Mouse (Mus musculus) liver, embryonic 11.5 days (tissue): ENCODE data around the gene Rps2. TPM values are rescaled to one million over a fixed set of nuclear protein-coding genes. Genes with fewer than 3 reads are reported as not detected.

Experiments used
- ATAC-seq: fragments of 200-750 bp; cut with Nextera tagmentation; replicated peaks from 2 replicates; pipeline ENCODE4 v1.8.0; 2017; ENCODE audit warnings: moderate number of reproducible peaks, mild to moderate bottlenecking, moderate TSS enrichment, moderate library complexity; ENCODE audit not compliant: low FRiP score
- DNase-seq: peaks from one replicate; pipeline ENCODE4 v3.0.0-alpha.2; 2017; ENCODE audit warnings: low spot score
- H3K27ac ChIP-seq: fragments of 300-500 bp; sonication (generic); 2 replicates; pipeline ENCODE4 v1.5.1; 2014; ENCODE audit warnings: mild to moderate bottlenecking, low read depth, low read length, control low read depth
- H3K27me3 ChIP-seq: fragments of 300-500 bp; sonication (generic); replicated peaks from 2 replicates; pipeline ENCODE4 v1.6.1; 2014; ENCODE audit warnings: low read length, mixed read lengths; ENCODE audit not compliant: control insufficient read depth, insufficient read depth
- H3K36me3 ChIP-seq: fragments of 300-500 bp; sonication (generic); 2 replicates; pipeline ENCODE4 v1.6.1; 2014; ENCODE audit warnings: mild to moderate bottlenecking, low read length, moderate library complexity, mixed read lengths; ENCODE audit not compliant: control insufficient read depth, insufficient read depth
- H3K4me1 ChIP-seq: fragments of 300-500 bp; sonication (generic); replicated peaks from 2 replicates; pipeline ENCODE4 v1.6.1; 2014; ENCODE audit warnings: low read length, mixed read lengths; ENCODE audit not compliant: control insufficient read depth, insufficient read depth
- H3K4me2 ChIP-seq: fragments of 300-500 bp; sonication (generic); 2 replicates; pipeline ENCODE4 v1.6.1; 2014; ENCODE audit warnings: mild to moderate bottlenecking, control low read depth, moderate library complexity
- H3K4me3 ChIP-seq: fragments of 300-500 bp; sonication (generic); 2 replicates; pipeline ENCODE4 v1.5.1; 2014; ENCODE audit warnings: low read depth, low read length, control low read depth
- H3K9ac ChIP-seq: fragments of 300-500 bp; sonication (generic); 2 replicates; pipeline ENCODE4 v1.6.1; 2014; ENCODE audit warnings: low read depth, low read length, control low read depth
- H3K9me3 ChIP-seq: fragments of 300-500 bp; sonication (generic); 2 replicates; pipeline ENCODE4 v1.6.1; 2016; ENCODE audit warnings: low read length, inconsistent platforms, mixed read lengths; ENCODE audit not compliant: control insufficient read depth
- WGBS: fragments of 180-500 bp; shearing (Covaris S2); extraction: QIAGEN DNeasy Blood & Tissue Kit; methylation state at CpG from one replicate; pipeline ENCODE4 v1.1.7; 2014; 5-methylcytosine and 5-hydroxymethylcytosine counted together
- polyA plus RNA-seq: library from polyadenylated mRNA; unstranded; fragments of >200 nt; fragmentation: Nextera tagmentation; extraction: Ambion mirVana; gene quantifications from 2 replicates; pipeline ENCODE4 v1.2.1, GENCODE M21; 2014

Rps2 gene
- polyA plus RNA-seq, 1 experiment from 2014 or later, result 2,225 TPM

DNA sequence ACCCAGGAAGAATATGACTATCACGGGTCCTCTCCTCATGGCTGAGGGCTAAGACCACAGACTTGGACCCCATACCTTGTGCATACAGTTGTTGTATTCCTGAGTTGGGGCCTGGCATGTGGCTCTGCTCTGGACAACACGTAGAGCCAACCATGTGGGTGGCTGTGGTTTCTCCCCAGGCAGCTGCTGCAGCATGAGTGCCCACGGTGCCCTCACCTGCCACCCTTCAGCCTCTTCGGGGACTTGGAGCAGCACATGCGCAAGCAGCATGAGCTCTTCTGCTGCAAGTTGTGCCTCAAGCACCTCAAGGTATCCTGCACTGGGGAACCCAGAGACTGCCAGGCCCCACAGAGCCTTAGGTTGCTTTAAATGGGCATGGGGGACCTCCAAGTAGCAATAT, 41.0 kb upstream of the Rps2 start:
- Histone ChIP-seq H3K36me3 (peaks cover 45% of the 10 kb centered on the region), H3K27ac (no peak overlapping the region), H3K9ac (no peak overlapping the region), H3K4me1 (peaks cover 24% of the 10 kb centered on the region), H3K4me3 (no peak overlapping the region), H3K27me3 (no peaks in the 10 kb centered on the region), H3K9me3 (no peaks in the 10 kb centered on the region), H3K4me2 (no peak overlapping the region)
- ATAC-seq (no peak), DNase-seq (no peak)
- 97% methylated on average over 5 of the region's 5 CpGs for WGBS

DNA sequence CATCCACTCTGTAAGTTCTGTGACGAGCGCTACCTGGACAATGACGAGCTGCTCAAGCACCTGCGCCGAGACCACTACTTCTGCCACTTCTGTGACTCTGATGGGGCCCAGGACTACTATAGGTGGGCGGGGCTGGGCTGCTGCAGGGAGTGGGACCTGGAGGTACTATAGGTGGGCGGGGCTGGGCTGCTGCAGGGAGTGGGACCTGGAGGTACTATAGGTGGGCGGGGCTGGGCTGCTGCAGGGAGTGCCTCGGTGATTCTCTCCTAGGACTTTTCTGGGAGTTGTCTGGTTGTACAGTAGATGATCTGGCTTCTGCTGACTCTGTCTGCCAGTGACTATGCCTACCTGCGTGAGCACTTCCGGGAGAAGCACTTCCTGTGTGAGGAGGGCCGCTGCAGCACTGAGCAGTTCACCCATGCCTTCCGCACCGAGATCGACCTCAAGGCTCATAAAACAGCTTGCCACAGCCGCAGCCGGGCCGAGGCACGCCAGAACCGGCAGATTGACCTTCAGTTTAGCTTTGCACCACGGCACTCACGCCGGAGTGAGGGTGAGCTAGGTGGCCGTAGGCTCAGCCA, 40.3 kb upstream of the Rps2 start:
- H3K4me2 ChIP-seq, result no peak overlapping the region
- WGBS, result 88% methylated on average over 24 of the region's 24 CpGs
- no peak overlapping the region for H3K4me3 ChIP-seq
- H3K9ac ChIP-seq, result no peak overlapping the region
- ATAC-seq (peak; percentile 41; the same call in 1 of the 2 replicates), DNase-seq (no peak)
- H3K4me1 ChIP-seq, result peaks cover 17% of the 10 kb centered on the region
- H3K27me3 ChIP-seq, result no peaks in the 10 kb centered on the region
- no peak overlapping the region for H3K27ac ChIP-seq
- peaks cover 47% of the 10 kb centered on the region for H3K36me3 ChIP-seq
- H3K9me3 ChIP-seq, result no peaks in the 10 kb centered on the region

DNA sequence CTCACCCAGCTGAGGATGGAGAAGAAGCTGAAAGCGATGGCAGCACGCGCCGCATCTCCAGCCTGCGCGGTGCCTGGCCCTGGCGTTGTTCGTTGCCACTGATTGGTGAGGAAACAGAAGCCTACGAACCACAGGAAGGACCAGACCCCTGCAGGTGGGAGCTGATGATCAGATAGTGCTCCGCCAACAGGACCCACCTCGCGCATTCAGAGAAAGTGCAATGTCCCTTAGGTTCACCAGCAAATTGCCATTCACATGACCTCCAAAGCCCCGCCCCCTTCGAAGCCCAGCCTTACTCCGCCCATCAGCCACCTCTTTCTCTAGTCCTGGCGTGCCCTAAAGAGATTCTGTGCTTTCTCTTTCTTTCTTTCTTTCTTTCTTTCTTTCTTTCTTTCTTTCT, 31.4 kb upstream of the Rps2 start:
- peaks cover 3% of the 10 kb centered on the region; the same call in 1 of the 2 replicates for H3K36me3 ChIP-seq
- H3K4me1 ChIP-seq, result peaks cover 21% of the 10 kb centered on the region
- peak overlapping the region; percentile 41 for H3K4me2 ChIP-seq
- no peak for DNase-seq
- no peak overlapping the region for H3K9ac ChIP-seq
- WGBS, result 32% methylated on average over 16 of the region's 16 CpGs
- no peak overlapping the region for H3K27ac ChIP-seq
- no peaks in the 10 kb centered on the region for H3K9me3 ChIP-seq
- ATAC-seq, result no peak
- H3K4me3 ChIP-seq, result no peak overlapping the region
- H3K27me3 ChIP-seq, result peaks cover 49% of the 10 kb centered on the region

DNA sequence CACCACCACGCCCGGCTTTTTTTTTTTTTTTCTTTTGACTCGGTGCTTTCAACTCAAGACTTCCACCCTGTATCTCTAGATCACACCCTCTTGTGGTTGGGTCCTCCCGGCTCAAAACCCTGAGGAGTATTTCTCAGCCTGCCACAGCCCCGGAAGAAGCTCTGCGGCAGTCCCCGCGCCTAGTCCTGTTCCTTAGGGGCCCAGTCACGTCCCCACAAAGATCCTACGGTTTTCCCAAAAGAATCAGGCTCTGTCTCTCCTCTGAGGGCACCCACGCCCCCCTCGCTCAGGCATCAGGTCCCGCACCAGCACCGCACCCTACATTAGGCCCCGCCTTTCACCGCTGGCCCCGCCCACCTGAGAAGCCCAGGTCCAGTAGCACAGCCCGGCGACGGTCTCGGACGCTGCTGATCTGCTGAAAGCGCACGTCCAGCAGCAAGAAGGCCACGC, 30.7 kb upstream of the Rps2 start:
- Histone ChIP-seq H3K27me3 (peaks cover 49% of the 10 kb centered on the region), H3K9me3 (no peaks in the 10 kb centered on the region), H3K4me3 (peak overlapping the region; percentile 52), H3K4me1 (peaks cover 21% of the 10 kb centered on the region), H3K9ac (peak overlapping the region; percentile 43; the same call in 1 of the 2 replicates), H3K4me2 (peak overlapping the region; percentile 82), H3K36me3 (no peaks in the 10 kb centered on the region), H3K27ac (peak overlapping the region; percentile 15; the same call in 1 of the 2 replicates)
- under 1% methylated on average over 24 of the region's 25 CpGs for WGBS
- peak; percentile 62 for DNase-seq
- ATAC-seq, result peak; percentile 70

DNA sequence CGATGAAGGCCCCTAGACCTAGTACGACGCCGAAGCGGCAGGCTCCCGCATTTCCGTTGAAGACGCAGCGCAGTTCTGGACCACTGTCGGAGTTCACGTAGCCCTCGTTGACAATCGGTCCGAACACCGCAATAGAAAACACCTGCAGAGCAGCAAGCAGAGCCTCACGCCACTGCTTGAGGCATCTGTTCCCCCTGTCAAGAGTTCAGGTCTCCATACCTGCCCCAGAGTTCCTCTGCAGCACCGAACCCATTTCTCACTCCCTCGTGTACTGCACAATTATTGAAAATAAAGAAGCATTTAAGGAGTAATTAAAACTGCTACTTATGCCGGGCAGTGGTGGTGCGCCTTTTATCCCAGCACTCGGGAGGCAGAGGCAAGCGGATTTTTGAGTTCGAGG, 30.3 kb upstream of the Rps2 start:
- Histone ChIP-seq H3K27me3 (peaks cover 49% of the 10 kb centered on the region), H3K9ac (peak overlapping the region; percentile 43; the same call in 1 of the 2 replicates)
- no peak for ATAC-seq

DNA sequence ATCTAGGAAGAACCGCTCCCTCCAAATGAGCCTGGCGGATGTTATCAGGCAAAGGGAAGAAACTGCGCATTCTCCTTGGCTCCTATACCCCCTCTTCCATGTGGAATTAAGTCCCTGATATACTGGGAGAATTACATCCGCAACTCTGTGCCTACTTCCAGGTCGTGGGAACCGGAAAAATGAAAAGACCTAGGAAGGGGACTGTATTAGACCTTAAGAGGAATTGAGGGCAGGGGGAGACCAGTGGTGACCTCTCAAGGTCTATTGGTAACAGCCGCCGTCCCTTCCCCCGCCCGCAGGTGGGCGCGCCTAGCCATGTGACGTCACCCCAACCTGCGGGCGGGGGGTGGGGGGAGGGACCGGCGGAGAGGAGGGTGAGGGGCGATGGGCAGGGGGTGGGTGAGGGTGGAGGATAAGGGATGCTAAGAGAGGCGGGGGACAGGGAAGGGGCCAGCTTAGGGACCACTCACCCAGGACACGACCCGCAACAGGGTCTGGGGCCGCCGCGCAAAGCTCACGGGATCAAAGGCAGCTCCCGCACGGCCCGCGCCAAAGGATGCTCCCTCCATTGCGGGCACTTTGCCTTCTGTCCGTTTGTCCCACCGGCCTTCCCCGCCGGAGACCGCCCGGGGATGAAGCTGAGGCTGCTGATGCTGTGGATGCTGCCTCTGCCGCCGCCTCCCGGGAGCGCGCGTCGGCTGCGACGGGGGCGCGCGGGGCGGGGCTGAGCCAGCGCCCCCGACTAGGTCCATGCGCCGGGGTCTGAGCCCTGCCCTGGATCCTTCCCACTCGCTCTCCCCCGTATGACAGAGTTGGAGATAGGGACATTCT, 28.4 kb upstream of the Rps2 start, which contains the start of gene Syngr3:
TSS of gene Syngr3 (minus strand) at position 705 of the 831 bp plus-strand sequence.
- Histone ChIP-seq H3K9me3 (no peaks in the 10 kb centered on the region), H3K27ac (no peak within 1 kb of the TSS), H3K9ac (no peak within 1 kb of the TSS), H3K4me2 (peak within 1 kb of the TSS; percentile 76), H3K27me3 (peaks cover 49% of the 10 kb centered on the region), H3K4me1 (peaks cover 21% of the 10 kb centered on the region), H3K4me3 (peak within 1 kb of the TSS; percentile 49), H3K36me3 (peaks cover 4% of the 10 kb centered on the region; the same call in 1 of the 2 replicates)
- no peak for ATAC-seq
- 2% methylated on average over 54 of the region's 55 CpGs for WGBS
- DNase-seq, result no peak

More for the DNA sequence above, 30.3 kb upstream of the Rps2 start:
- H3K4me2 ChIP-seq, result peak overlapping the region; percentile 82
- H3K27ac ChIP-seq, result no peak overlapping the region
- 18% methylated on average over 23 of the region's 23 CpGs for WGBS
- H3K4me1 ChIP-seq, result peaks cover 21% of the 10 kb centered on the region
- H3K4me3 ChIP-seq, result peak overlapping the region; percentile 52
- no peak for DNase-seq
- no peaks in the 10 kb centered on the region for H3K9me3 ChIP-seq
- peaks cover under 1% of the 10 kb centered on the region; the same call in 1 of the 2 replicates for H3K36me3 ChIP-seq

DNA sequence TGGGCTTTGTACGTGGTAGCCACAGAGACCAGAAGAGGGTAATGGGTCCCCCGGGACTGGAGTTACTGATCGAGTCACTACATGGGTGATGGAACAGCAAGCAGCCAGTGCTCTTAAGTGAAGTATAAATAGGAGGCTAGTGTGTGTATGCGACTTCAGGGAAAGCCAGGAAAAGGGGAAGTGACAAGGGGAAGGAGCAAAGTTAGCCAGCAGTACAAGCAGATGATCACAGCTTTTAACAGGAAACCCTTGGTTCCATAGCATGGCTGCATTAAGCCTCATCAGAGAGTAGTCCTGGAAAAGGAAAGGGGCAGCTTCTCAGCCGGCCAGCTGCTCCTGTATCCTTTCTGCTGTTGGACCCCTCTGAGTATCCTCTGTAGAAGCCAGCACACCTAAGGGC, 25.5 kb upstream of the Rps2 start:
- WGBS, result 70% methylated on average over 5 of the region's 5 CpGs
- DNase-seq (no peak), ATAC-seq (no peak)
- Histone ChIP-seq H3K9ac (no peak overlapping the region), H3K4me1 (peaks cover 25% of the 10 kb centered on the region), H3K27me3 (peaks cover 41% of the 10 kb centered on the region), H3K36me3 (peaks cover 4% of the 10 kb centered on the region; the same call in 1 of the 2 replicates), H3K9me3 (no peaks in the 10 kb centered on the region), H3K4me2 (no peak overlapping the region), H3K27ac (no peak overlapping the region), H3K4me3 (no peak overlapping the region)

DNA sequence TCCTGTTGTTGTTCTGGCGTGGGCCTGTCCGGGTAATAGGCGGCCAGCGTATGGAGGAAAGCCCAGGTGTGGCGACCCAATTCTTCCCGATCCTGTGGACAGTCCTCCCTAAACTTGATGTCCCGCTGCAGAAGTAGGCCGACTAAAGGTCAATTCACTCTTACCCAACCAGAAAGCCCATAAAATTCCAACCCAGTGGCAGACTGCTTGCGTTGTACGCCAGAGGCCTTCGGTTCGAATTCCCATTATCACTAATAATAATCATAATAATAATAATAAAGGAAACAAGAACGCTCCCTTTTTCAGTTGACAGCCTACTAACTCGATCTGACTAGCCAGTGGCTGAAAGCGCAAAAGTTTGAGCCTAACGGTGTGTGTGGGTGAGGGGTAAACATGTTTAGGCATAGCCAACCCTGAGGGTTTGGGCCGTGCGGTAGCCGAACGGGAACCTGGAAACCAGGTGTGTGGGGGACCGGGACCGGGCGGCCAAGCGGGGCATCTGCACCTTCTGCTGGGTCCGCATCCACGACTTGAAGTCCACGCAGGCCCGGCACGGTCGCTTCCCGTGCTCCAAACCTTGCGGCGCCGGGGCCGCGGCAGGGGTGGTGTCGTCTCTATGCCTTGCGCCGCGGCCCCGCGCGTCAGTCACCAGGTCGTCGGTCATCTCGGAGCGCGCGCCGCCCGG, 22.4 kb upstream of the Rps2 start:
- DNase-seq, result no peak
- Histone ChIP-seq H3K4me1 (peaks cover 16% of the 10 kb centered on the region), H3K9ac (peak overlapping the region; percentile 90), H3K27me3 (peaks cover 10% of the 10 kb centered on the region), H3K9me3 (no peaks in the 10 kb centered on the region), H3K36me3 (peaks cover 12% of the 10 kb centered on the region; the same call in 1 of the 2 replicates), H3K4me3 (peak overlapping the region; percentile 79), H3K4me2 (peak overlapping the region; percentile 75), H3K27ac (peak overlapping the region; percentile 81)
- WGBS, result 6% methylated on average over 50 of the region's 51 CpGs
- ATAC-seq, result peak; percentile 24
